Mouse (Mus musculus) spleen, postnatal 10 days (tissue): ENCODE results near the gene Ciao1.
A peak's percentile ranks its signal among the peaks of the same experiment; 100 is the strongest.
"Not testable (repeated sequence)": the region's sequence is repeated elsewhere in the genome, so short reads cannot be mapped to it uniquely, and the experiment has no call there.

Source experiments
- DNase-seq, 2 experiments: peaks; one replicate each; pipeline ENCODE4 v3.0.0; 2021 to 2022; ENCODE audit warnings: low spot score in 2 of 2

Gene Ciao1

DNA sequence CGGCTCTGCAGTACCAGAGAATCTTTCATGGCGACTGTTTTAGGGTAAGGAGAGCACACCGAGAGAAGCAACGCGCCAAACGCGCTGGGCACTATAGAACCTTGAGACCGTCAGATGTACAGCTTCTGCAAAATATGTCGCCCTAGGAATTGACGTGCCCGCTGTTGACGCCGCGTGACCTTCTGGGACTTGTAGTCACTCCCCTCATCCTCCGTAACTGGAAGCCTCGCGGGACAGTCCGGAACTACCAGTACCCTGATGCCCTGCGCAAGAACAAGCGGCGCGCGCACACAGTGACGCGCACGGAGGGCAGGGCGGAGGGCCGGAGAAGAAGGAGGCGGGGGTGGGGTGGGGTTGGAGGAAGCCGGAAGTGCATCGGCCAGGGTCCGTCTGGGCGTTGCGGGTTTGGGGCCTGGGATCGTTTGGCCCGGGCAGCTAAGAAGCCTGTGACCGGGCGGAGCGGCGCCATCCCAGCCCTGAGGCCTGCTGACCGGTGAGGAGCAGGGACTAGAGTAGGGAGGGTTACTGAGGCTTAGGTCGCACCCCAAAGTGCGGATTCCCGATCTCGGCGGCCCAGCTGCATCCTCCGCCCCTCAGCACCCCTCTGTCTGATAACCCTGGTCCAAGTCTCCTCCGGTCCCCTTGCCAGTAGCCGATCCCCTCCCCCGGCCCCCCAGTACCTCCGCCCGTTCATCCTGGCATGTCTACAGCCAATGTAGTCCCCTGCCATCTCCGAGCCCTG is at the start of gene Ciao1, which contains the start of gene Tmem127:
Gene Ciao1 (minus strand): TSS at position 225 of the 742 bp plus-strand sequence.
Gene Tmem127 (plus strand): TSS at position 317 of the 742 bp plus-strand sequence.
- peak; percentile 90 to 99 for DNase-seq

DNA sequence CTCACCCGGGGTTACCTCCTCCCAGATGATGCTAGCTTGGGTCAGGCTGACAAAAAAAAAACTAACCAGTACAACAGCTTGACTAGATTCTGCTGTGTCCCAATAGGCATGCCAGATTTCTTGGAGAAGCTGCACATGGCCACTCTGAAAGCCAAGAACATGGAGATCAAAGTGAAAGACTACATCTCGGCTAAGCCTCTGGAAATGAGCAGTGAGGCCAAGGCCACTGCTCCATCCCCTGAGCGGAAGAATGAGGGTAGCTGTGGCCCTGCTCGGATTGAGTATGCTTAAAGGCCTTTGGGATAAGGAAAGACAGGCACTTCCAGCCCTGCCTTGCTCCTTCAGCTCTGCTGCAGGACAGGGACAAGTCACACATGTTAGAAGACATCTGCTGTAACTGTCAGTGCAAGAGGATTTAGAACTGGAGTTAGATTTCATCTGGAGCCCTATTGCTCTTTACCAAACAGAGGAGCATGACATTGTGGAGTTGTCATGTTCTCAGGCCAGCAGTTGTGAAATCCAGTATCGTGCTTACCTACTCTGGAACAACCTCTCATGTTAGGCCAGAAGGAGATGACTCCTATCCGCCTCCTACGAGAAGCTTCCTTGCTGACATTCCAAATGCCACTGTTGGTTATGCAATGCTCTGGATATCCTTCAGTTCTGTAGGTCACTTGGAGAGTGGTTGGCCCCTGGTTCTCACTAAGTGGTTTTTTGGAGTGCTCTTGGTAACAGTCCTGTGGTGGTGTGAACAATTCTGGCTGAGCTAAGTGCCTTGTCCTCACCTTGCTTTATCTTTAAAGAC is 49.6 kb upstream of the Ciao1 start:
- no peak for DNase-seq

DNA sequence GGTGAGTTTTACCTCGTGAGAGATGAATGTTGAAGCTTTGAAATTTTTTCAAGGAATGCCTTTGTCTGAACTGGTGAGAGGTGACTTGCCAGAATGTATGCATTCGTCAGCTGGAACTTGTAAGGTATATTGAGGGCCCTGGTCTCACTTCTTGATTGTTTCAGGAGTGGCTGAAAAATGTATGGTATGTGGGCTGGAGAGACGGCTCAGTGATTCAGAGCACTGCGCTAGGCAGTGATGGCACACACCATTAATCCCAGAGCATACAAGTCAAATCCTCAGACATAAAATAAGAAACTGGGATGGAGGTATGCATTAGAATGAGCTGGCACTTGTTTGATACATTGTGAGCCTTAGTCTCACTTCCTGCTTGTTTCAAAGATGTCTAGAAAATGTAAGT is 44.6 kb upstream of the Ciao1 start:
- no peak for DNase-seq

DNA sequence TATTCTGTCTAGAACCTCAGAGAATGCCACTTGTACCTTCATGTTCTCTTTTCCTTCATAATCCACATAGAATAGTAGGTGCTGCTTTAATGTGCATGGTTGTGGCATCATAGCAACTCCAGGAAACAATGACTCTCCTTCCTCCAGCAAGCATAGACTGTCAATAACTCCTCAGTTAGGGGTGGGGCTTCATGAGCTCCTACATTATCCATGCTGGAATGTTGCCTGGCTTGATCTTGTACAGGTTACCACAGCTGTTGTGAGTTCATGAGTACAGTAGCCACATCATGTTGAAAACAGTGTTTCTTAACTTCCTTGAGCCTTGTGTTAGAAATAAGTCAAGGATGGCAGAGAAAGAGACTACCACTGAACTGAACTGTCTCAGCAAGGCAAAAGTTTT is 30.5 kb upstream of the Ciao1 start:
- DNase-seq = no peak

DNA sequence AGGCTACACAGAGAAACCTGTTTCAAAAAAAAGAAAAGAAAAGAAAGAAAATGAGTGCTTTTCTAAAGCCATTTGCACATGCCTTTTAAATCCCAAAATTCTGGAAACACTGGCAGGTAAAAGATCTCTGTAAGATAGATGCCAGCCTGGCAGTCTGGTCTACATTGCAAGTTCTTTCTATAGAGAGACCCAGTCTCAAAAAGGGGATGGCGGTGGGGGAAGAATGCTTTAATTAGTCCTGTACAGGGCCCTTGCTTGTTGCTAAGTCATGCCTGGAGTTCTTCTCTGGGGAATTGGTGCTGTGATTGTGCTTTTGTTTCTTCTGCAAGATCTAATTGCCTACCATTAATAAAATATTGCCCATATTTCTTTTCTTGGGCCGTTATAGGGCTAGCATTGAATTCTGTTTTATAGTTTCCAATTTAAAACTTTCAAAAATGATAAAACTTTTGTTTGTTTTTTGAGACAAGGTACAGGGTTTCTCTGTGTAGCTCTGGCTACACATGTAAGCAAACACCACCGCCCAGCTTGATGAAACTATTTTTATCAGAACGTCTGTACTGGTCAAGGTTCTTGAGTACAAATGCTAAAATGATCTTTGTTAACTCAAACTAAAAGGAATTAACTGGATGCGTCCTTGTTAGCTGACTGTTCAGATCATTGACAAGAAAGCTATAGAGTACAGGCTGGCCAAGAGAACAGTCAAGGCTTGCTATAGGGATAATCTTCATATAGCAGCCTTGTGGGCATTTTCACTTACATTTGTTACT is 28.1 kb upstream of the Ciao1 start:
- no peak for DNase-seq

DNA sequence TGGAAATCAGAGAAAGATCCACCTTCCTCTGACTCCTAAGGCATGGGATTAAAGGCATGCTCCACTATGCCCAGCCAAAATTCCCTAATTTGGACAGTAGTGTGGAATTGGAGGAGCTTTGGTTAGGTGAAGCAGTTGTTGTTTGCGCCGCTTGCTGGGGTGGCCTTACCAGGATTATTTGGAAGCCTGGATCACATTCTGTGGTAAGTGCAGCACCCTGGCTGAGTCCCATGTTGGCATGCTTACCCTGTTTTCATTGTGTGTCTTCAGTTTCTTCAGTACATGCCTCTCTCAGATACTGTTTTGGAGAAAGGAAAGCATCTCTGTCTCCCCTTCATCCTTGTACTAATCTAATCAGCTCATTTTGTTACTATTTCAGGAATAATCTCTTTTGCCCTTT is 27.0 kb upstream of the Ciao1 start:
- DNase-seq = no peak

DNA sequence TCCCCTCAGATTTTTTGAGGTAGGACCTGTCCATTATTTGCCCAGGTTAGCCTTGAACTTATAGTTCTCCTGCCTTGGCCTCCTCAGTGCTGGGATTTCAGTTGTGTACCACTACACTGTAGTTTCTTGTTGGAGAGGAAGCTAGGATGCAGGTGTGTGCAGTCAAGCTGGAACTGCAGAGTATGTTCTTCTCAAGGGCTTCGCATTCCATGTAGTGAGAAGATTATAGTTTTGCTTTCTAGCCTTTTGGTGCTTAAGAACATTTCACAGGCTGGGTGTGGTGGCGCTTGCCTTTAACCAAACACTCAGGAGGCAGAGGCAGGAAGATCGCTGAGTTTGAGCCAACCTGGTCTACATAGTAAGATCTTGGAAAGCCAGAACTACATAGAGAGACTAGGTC is 25.2 kb upstream of the Ciao1 start:
- no peak for DNase-seq

DNA sequence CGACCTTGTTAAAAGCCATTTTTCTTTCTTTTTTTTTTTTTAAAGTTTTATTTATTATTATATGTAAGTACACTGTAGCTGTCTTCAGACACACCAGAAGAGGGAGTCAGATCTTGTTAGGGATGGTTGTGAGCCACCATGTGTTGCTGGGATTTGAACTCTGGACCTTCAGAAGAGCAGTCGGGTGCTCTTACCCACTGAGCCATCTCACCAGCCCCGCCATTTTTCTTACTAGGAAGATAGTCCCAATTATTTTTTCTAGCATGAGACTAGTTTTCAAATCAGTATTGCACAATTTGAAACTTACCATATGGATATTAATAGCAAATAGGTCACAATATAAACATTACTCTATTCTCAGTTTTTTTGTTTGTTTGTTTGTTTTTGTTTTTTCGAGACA is 24.4 kb upstream of the Ciao1 start:
- not testable (repeated sequence) for DNase-seq

DNA sequence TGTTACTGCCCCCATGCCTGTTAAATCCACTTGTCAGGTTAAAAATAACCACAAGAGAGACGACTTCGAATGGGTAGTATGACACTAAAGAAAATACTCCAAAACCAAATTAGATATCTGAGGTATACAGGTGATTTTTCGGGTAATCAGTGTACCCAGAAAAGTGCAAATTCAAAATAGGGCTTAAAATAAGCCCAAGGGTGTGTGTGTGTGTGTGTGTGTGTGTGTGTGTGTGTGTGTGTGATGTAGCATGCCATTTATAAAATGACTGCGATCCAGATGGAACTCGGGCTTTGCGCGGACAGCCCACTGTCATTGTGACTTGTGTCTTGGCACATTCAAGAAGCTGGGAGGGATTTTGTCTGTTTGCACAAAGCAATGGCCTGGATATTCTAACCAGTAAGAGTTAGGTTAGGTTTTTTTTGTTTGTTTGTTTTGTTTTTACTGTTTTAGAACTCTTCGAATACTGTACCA is 23.5 kb upstream of the Ciao1 start:
- peak in 1 of 2 experiments; percentile 30 for DNase-seq

DNA sequence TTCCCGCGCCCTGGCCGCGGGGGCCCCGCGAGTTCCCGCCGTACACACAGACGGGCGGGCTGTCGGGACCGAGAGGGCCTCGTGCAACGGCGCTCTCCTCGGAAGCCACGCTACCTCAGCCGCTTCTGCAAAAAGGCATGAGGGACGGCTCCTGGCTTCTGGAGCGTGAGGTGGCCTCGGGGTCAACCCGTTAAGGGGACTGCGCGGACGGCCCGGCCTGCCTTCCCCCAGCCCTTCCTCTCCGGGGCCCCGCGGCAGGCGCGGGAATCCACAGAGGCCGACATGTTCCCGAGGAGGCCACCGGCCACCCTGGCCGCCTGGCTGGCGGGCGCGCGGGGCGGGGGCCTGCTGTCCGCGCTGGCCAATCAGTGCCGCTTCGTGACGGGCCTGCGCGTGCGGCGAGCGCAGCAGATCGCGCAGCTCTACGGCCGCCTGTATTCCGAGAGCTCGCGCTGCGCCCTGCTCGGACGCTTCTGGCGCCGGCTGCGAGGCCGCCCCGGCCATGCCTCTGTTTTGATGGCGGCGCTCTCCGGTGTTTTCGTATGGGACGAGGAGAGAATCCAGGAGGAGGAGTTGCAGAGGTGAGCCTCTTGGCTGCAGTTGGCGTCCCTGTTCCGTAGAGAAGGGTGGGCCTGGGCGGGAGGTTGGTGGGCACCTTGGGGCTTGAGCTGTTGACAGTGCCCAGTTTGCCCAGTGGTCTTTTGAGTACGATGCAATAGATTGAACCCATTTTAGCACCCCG is 22.9 kb upstream of the Ciao1 start:
- DNase-seq = peak in 1 of 2 experiments; percentile 88

DNA sequence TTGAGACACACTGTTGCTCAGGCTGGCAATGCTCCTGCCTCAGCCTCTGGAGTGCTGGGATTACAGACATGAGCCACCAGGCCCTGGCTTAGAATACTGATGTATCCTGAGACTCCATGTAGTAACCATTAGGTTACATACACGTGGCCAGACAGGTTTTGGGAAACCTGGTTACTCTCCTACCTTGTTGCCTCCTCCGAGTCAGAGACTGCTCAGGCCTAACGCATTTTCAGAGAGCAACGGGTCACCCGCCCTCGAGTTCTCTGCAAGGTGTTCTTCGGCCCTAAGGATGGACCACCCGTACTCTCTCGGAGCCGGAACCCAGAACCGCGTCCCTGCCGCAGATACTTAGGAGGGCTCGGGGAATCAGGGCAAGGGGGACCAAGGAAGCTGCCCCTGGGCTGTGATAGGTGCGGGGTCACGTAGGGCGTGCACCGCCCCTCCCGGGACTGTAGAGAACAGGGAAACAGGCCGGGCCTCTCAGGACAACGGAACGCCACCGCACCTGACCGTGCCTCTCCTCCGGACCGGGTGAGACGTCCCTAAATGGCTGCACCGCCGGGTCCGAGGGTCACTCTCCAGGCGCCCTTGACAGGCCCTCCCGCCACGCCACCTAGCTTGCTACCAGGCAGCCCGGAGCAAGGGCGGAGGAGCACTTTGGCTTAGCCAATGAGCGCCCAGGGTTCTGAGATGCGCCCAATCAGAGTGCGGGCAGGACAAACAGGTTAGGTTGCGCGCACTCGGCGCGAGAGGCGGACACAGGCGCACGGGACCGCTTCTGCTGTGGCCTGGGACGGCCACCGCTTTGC is 22.1 kb upstream of the Ciao1 start, which contains the start of gene Stard7:
Gene Stard7 (plus strand): TSS at position 728 of the 809 bp plus-strand sequence.
- DNase-seq = peak; percentile 95 to 97

DNA sequence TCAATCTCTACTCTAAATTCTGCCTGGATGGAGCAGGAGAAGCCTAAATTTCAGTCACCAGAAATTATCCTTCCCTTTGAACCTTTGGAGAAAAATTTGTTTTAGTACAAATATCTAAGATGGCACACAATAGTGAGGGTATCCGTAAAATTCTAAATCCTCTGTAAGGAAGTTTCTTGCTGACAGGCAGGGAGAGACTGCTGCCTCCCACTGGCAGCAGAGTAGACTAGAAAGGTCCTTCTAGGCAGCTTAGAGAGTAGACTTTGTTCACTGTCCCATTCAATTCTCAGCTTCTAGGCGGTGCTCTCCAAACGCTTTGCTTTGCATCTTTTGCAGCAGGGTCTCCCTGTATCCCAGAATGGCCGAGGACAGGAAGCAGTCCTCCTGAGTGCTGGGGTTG is 20.2 kb upstream of the Ciao1 start:
- DNase-seq = no peak

DNA sequence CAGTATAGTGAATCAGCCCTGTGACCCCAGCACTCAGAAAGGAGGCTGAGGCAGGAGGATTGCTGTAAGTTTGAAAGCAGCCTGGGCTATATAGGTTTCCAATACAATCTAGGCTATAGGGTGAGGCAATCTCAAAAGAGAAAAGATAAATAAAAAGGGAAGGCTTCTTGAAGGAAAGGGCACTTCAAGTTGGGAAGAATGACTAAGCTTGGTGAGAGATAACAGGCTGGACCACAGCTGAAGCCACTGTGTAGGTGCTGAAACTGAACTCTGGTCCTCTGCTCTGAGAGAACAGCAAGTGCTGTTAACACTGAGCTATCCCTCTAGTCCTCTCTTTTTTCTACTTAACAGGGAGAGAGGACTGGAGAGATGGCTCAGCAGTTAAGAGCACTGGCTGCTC is 14.9 kb upstream of the Ciao1 start:
- no peak for DNase-seq

DNA sequence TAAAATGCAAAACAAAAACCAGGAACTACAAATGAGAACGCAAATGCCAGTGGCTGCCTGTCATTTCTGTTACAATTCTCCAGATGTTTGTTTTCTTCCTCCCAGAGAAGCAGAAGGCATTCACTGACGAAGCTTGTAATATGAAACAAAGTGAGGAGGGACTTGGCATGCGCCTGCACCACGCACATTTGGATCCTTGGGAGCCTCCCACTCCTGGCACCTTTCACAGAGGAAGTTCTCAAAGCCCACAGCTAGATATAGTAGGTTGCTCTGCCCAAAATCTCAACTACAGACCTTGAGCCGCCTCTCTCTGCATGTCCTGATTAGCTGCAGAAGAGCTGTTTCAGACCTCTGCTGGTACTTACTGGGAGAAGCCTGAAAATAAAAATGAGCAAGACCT is 11.7 kb upstream of the Ciao1 start:
- DNase-seq = no peak

DNA sequence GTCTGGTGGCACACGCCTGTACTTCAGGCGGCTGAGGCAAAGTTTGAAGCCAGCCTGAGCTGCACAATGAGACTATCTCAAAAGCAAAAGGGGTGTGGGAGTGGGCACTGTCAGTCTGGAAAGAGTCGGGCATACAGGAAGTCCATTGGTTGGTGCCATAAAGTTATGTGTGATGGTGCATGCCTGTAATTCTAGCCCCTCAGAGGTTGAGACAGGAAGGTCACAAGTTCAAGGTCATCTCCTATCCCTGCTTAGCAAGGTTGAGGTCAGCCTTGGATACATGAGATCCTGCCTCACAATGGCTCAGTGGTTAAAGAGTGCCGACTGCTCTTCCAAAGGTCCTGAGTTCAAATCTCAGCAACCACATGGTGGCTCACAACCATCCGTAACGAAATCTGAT is 7.7 kb upstream of the Ciao1 start:
- DNase-seq = no peak

DNA sequence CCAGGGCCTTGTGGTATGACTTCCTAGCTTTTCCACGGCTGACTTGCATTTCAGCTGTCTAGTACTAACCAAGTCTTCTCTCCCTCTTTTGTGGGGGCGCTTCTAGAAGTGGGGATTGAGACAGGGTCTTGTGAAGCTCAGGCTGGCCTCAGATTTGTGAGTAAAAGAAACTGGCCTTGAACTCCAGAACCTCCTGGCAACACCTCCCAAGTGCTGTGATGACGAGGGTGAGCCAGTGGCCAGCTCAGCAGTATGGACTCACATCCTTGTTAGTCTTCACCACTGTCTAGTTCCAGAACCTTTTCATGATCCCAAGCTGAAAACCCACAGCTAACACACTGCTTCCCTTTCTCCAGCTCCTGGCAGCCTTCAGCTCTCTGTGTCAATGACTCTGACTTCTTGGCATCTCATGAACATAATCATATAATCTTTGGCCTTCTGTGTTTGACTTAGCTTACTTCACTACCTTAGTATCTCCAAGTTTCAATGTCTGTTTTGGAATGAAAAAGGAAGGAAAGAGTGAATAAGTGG is 7.1 kb upstream of the Ciao1 start:
- DNase-seq = no peak

DNA sequence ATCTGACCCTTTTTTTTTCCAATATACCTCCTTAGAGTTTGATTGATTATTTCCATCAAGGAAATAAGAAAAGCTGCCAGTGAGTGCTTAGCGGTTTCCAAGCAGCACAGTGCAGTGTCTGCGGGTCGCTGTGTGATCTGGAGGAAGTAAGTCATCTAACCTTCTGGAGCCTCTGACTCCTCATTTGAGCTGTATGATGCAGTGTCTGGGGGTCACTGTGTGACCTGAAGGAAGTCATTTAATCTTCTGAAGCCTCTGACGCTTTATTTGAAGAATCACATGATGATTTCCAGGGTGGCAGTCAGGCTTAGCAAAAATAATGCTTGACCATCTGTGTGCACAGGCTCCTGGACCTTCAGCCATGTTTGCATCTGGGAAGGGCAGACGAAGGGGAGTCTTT is 5.2 kb upstream of the Ciao1 start:
- no peak for DNase-seq

DNA sequence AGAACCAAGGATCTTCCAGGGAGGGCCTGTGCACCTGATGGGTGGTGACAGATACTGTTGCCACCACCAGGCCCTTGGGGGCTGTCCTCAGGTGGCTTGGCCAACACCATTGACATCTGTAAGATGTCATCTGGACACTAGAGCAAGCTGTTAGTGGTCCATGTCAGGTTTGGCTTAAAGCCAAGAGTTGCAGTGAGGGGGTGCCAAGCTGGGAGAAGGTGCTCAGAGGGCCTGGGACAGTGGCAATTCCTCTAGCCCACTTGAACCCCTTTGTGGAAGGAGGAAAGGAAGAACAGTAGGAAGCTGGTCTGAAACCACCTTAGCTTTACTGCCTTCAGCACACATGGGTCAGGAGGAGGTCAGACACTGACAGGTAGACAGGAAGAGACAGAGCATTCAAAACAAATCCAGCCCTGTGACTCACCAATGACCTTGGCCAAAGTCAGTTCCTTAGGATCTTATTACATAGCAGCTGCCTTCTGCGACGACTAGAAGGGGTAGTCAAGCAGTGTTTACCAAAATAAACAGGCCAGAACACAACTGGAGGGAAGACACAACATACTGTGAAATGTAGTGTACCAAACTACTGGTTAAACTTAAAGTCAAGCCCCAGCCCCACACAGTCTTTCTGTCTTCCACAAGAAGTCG is 4.4 kb upstream of the Ciao1 start:
- no peak for DNase-seq

DNA sequence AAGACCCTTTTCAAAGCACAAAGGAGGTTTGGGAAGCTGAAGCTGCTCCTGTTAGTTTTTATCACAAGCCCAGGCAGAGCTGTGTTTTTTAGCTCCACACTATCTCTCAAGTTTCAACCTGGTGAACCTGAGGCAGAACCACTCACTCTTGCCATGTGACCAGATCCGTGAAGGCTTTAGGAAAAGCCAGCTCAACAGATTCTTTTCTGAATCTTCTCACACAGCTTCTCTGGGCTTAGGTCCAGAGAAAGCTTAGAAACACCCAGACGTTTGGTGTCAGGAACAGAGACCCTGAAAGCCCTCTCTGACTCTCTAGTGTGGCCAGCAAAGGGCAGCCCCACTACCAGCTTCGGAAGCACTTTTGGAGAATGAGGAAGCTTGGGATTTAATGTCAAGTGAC is 3.8 kb upstream of the Ciao1 start:
- DNase-seq = no peak
